ENCODE assay signal across 18 mouse cellular contexts in genomic region chr5:35537474-35537873, GRCm38 (mm10). TPM values are rescaled to one million over a fixed set of nuclear protein-coding genes. Genes with fewer than 3 reads are reported as not detected.
"Had no signal": no experiment of that assay in that cellular context is flagged by ENCODE, and none has a peak within 500 bp of the region (broad histone marks: within the 10 kb centered on the region; RNA-seq: fewer than 3 reads in every experiment).

No protein-coding gene starts in this region.

- H3K27me3 ChIP-seq: neural tube, embryonic 13.5 days; neural tube, embryonic 15.5 days; stomach, embryonic 15.5 days had no signal

- DNase-seq: retina, postnatal 1 day; right cerebral cortex, adult 18-20 months; right cerebral cortex, postnatal 14 days; right cerebral cortex, postnatal 25 days; right cerebral cortex, postnatal 4 days; spleen, adult 18-20 months; thymus, adult 18-20 months; thymus, adult 2 months; thymus, postnatal 14 days; thymus, postnatal 25 days; thymus, postnatal 36 days; thymus, postnatal 4 days had no signal

- H3K4me1 ChIP-seq: neural tube, embryonic 15.5 days had no signal

- H3K36me3 ChIP-seq: neural tube, embryonic 13.5 days; neural tube, embryonic 15.5 days; stomach, embryonic 15.5 days had no signal

- H3K9me3 ChIP-seq: neural tube, embryonic 13.5 days; neural tube, embryonic 15.5 days; stomach, embryonic 15.5 days had no signal

- H3K9ac ChIP-seq: neural tube, embryonic 13.5 days; neural tube, embryonic 15.5 days; stomach, embryonic 15.5 days had no signal

- H3K27ac ChIP-seq: neural tube, embryonic 13.5 days; neural tube, embryonic 15.5 days; stomach, embryonic 15.5 days; stomach, postnatal 0 days had no signal

- H3K4me3 ChIP-seq: neural tube, embryonic 13.5 days; neural tube, embryonic 15.5 days; stomach, embryonic 15.5 days had no signal

- H3K4me2 ChIP-seq: neural tube, embryonic 13.5 days; neural tube, embryonic 15.5 days; stomach, embryonic 15.5 days had no signal

RNA-seq across cellular contexts. Expression of gene Cpz, which starts 12.0 kb away (rescaled TPM):
- total RNA-seq: neutrophil, adult 5-6 weeks had no signal
- polyA plus RNA-seq: neural tube, embryonic 14.5 days had no signal
